Mouse (Mus musculus) embryonic facial prominence, embryonic 11.5 days (tissue): ENCODE measurements around the gene Med9. TPM values are rescaled to one million over a fixed set of nuclear protein-coding genes. Genes with fewer than 3 reads are reported as not detected.

Experiments
- ATAC-seq: fragments of 200-750 bp; cut with Nextera tagmentation; replicated peaks from 2 replicates; pipeline ENCODE4 v1.8.0; 2017; ENCODE audit warnings: low read depth; ENCODE audit not compliant: insufficient number of reproducible peaks, low FRiP score, low TSS enrichment
- DNase-seq: peaks from one replicate; pipeline ENCODE4 v3.0.0-alpha.2; 2015; ENCODE audit warnings: low spot score
- H3K27ac ChIP-seq: fragments of 300-500 bp; sonication (generic); replicated peaks from 2 replicates; pipeline ENCODE4 v1.5.1; 2014; ENCODE audit warnings: mild to moderate bottlenecking, low read depth, low read length, control low read depth
- H3K27me3 ChIP-seq: fragments of 300-500 bp; sonication (generic); 2 replicates; pipeline ENCODE4 v1.6.1; 2014; ENCODE audit warnings: mild to moderate bottlenecking, low read length, moderate library complexity, mixed read lengths; ENCODE audit not compliant: control insufficient read depth, insufficient read depth
- H3K36me3 ChIP-seq: fragments of 300-500 bp; sonication (generic); replicated peaks from 2 replicates; pipeline ENCODE4 v1.6.1; 2014; ENCODE audit warnings: low read depth, mild to moderate bottlenecking, low read length, moderate library complexity, mixed read lengths; ENCODE audit not compliant: control insufficient read depth, insufficient read depth
- H3K4me1 ChIP-seq: fragments of 300-500 bp; sonication (generic); 2 replicates; pipeline ENCODE4 v1.6.1; 2014; ENCODE audit warnings: low read length, mixed read lengths; ENCODE audit not compliant: control insufficient read depth, insufficient read depth
- H3K4me2 ChIP-seq: fragments of 300-500 bp; sonication (generic); 2 replicates; pipeline ENCODE4 v1.6.1; 2014; ENCODE audit warnings: low read depth, mild to moderate bottlenecking, control low read depth, low read length, moderate library complexity
- H3K4me3 ChIP-seq: fragments of 300-500 bp; sonication (generic); 2 replicates; pipeline ENCODE4 v1.5.1; 2014; ENCODE audit warnings: low read depth, low read length, control low read depth
- H3K9ac ChIP-seq: fragments of 300-500 bp; sonication (generic); replicated peaks from 2 replicates; pipeline ENCODE4 v1.6.1; 2014; ENCODE audit warnings: mild to moderate bottlenecking, control low read depth, low read length
- H3K9me3 ChIP-seq: fragments of 300-500 bp; sonication (generic); replicated peaks from 2 replicates; pipeline ENCODE4 v1.6.1; 2016; ENCODE audit warnings: mild to moderate bottlenecking, low read length, inconsistent platforms, mixed read lengths; ENCODE audit not compliant: control insufficient read depth
- WGBS: fragments of 180-500 bp; shearing (Covaris S2); extraction: QIAGEN DNeasy Blood & Tissue Kit; methylation state at CpG from one replicate; pipeline ENCODE4 v1.1.7; 2014; 5-methylcytosine and 5-hydroxymethylcytosine counted together
- polyA plus RNA-seq: library from polyadenylated mRNA; unstranded; fragments of >200 nt; fragmentation: Nextera tagmentation; extraction: Ambion mirVana; gene quantifications from 2 replicates; pipeline ENCODE4 v1.2.1, GENCODE M21; 2014

Gene Med9
- polyA plus RNA-seq, 1 experiment from 2014 or later, result 40.9 TPM

GRCm38 (mm10) chr11:59964163-59964758, 16.3 kb downstream of the Med9 start:
- Histone ChIP-seq H3K9me3 (no peaks in the 10 kb centered on the region), H3K27me3 (peaks cover 9% of the 10 kb centered on the region), H3K4me1 (peaks cover 5% of the 10 kb centered on the region), H3K9ac (peak overlapping the region; percentile 22), H3K4me3 (peak overlapping the region; percentile 43), H3K36me3 (no peaks in the 10 kb centered on the region; the same call in 1 of the 2 replicates), H3K27ac (no peak overlapping the region), H3K4me2 (peak overlapping the region; percentile 89)
- peak; percentile 38 for DNase-seq
- no peak for ATAC-seq
- 4% methylated on average over 33 of the region's 33 CpGs for WGBS

GRCm38 (mm10) chr11:59964818-59965217, 16.8 kb downstream of the Med9 start, which contains the start of gene Rasd1:
TSS of gene Rasd1 (minus strand) at chr11:59964944.
- no peak within 1 kb of the TSS for H3K27ac ChIP-seq
- DNase-seq (peak; percentile 80), ATAC-seq (peak; percentile 54)

GRCm38 (mm10) chr11:59965227-59966101, 17.5 kb downstream of the Med9 start:
- peak overlapping the region; percentile 89 for H3K4me2 ChIP-seq
- peak overlapping the region; percentile 22 for H3K9ac ChIP-seq
- peaks cover 9% of the 10 kb centered on the region for H3K27me3 ChIP-seq
- H3K36me3 ChIP-seq, result no peaks in the 10 kb centered on the region; the same call in 1 of the 2 replicates
- H3K4me1 ChIP-seq, result peaks cover 2% of the 10 kb centered on the region
- 26% methylated on average over 25 of the region's 25 CpGs for WGBS
- peak; percentile 58; the same call in 1 of the 2 replicates for ATAC-seq
- H3K27ac ChIP-seq, result no peak overlapping the region
- H3K9me3 ChIP-seq, result no peaks in the 10 kb centered on the region
- H3K4me3 ChIP-seq, result peak overlapping the region; percentile 43
- peak; percentile 86 for DNase-seq

More at GRCm38 (mm10) chr11:59964818-59965217, 16.8 kb downstream of the Med9 start, which contains the start of gene Rasd1:
- H3K4me1 ChIP-seq, result peaks cover 2% of the 10 kb centered on the region
- H3K27me3 ChIP-seq, result peaks cover 9% of the 10 kb centered on the region
- no peaks in the 10 kb centered on the region for H3K9me3 ChIP-seq
- under 1% methylated on average over 28 of the region's 28 CpGs for WGBS
- peak within 1 kb of the TSS; percentile 22 for H3K9ac ChIP-seq
- H3K4me3 ChIP-seq, result peak within 1 kb of the TSS; percentile 43
- H3K4me2 ChIP-seq, result peak within 1 kb of the TSS; percentile 89
- H3K36me3 ChIP-seq, result no peaks in the 10 kb centered on the region; the same call in 1 of the 2 replicates

GRCm38 (mm10) chr11:59966102-59966483, 18.1 kb downstream of the Med9 start:
- DNase-seq (no peak), ATAC-seq (no peak)
- H3K27me3 ChIP-seq, result peaks cover 9% of the 10 kb centered on the region
- no peak overlapping the region for H3K27ac ChIP-seq
- no peaks in the 10 kb centered on the region; the same call in 1 of the 2 replicates for H3K36me3 ChIP-seq
- H3K9me3 ChIP-seq, result no peaks in the 10 kb centered on the region
- no peak overlapping the region for H3K9ac ChIP-seq
- H3K4me2 ChIP-seq, result no peak overlapping the region
- 72% methylated on average over 4 of the region's 4 CpGs for WGBS
- H3K4me1 ChIP-seq, result peaks cover 2% of the 10 kb centered on the region
- H3K4me3 ChIP-seq, result no peak overlapping the region

GRCm38 (mm10) chr11:59967765-59968164, 19.8 kb downstream of the Med9 start:
- Histone ChIP-seq H3K36me3 (no peaks in the 10 kb centered on the region), H3K4me2 (no peak overlapping the region), H3K4me1 (peaks cover 2% of the 10 kb centered on the region), H3K9ac (no peak overlapping the region), H3K4me3 (no peak overlapping the region), H3K27me3 (peaks cover 9% of the 10 kb centered on the region), H3K27ac (no peak overlapping the region), H3K9me3 (no peaks in the 10 kb centered on the region)
- no peak for ATAC-seq
- WGBS, result 91% methylated on average over 1 of the region's 1 CpGs
- no peak for DNase-seq

GRCm38 (mm10) chr11:59970780-59971179, 22.8 kb downstream of the Med9 start:
- DNase-seq, result no peak
- ATAC-seq, result no peak
- H3K9ac ChIP-seq, result no peak overlapping the region
- WGBS, result 72% methylated on average over 5 of the region's 5 CpGs
- no peaks in the 10 kb centered on the region for H3K9me3 ChIP-seq
- H3K4me1 ChIP-seq, result no peaks in the 10 kb centered on the region; the same call in 1 of the 2 replicates
- H3K4me2 ChIP-seq, result no peak overlapping the region
- H3K4me3 ChIP-seq, result no peak overlapping the region
- no peaks in the 10 kb centered on the region for H3K27me3 ChIP-seq
- H3K27ac ChIP-seq, result no peak overlapping the region
- no peaks in the 10 kb centered on the region for H3K36me3 ChIP-seq

- no peaks in the 10 kb centered on the region for H3K9me3 ChIP-seq
- H3K9ac ChIP-seq, result no peak overlapping the region
- no peak for ATAC-seq
- WGBS, result 45% methylated on average over 2 of the region's 2 CpGs
- H3K27ac ChIP-seq, result no peak overlapping the region
- no peaks in the 10 kb centered on the region for H3K36me3 ChIP-seq
- H3K4me1 ChIP-seq, result no peaks in the 10 kb centered on the region; the same call in 1 of the 2 replicates
- no peaks in the 10 kb centered on the region for H3K27me3 ChIP-seq
- H3K4me3 ChIP-seq, result no peak overlapping the region
- no peak for DNase-seq
- H3K4me2 ChIP-seq, result no peak overlapping the region
Measured at GRCm38 (mm10) chr11:59971691-59972090, 23.7 kb downstream of the Med9 start.

- ATAC-seq (no peak), DNase-seq (no peak)
Measured at GRCm38 (mm10) chr11:59973389-59973788, 25.4 kb downstream of the Med9 start.

More at GRCm38 (mm10) chr11:59973389-59973788, 25.4 kb downstream of the Med9 start:
- no peak overlapping the region for H3K4me3 ChIP-seq
- no peaks in the 10 kb centered on the region; the same call in 1 of the 2 replicates for H3K4me1 ChIP-seq
- H3K27ac ChIP-seq, result no peak overlapping the region
- H3K36me3 ChIP-seq, result no peaks in the 10 kb centered on the region
- WGBS, result 74% methylated on average over 5 of the region's 5 CpGs
- no peaks in the 10 kb centered on the region for H3K9me3 ChIP-seq
- H3K9ac ChIP-seq, result no peak overlapping the region
- H3K4me2 ChIP-seq, result no peak overlapping the region
- H3K27me3 ChIP-seq, result no peaks in the 10 kb centered on the region
